Mouse (Mus musculus) brain, adult 2 months (tissue): ENCODE measurements at regions not wholly inside any gene's neighbourhood (a gene's known extent, or its start where the extent isn't known, plus 50 kb on each side); places are given as distances from the start of the nearest gene placed in this dataset.
A peak's percentile ranks its signal among the peaks of the same experiment; 100 is the strongest.

ENCODE experiments used
- DNase-seq: peaks from one replicate; pipeline ENCODE4 v3.0.0; 2011; ENCODE audit warnings: low read depth, low spot score

- no peak for DNase-seq
Measured at GRCm38 (mm10) chr14:100880103-100880502, 320.0 kb downstream of the Prr30 start.

- no peak for DNase-seq
Measured at GRCm38 (mm10) chr14:100867790-100868189, 332.3 kb downstream of the Prr30 start.

- DNase-seq = no peak
Measured at GRCm38 (mm10) chr14:100864792-100865191, 335.3 kb downstream of the Prr30 start.

- DNase-seq = peak; percentile 53
Measured at GRCm38 (mm10) chr14:100864164-100864563, 336.0 kb downstream of the Prr30 start.

GRCm38 (mm10) chr14:100842828-100843227 lies 357.3 kb downstream of the Prr30 start:
- DNase-seq = peak; percentile 75
